Mouse (Mus musculus) mesoderm, embryonic 11.5 days (tissue): ENCODE data around the gene Kif16b.
"Not testable (repeated sequence)": the region's sequence is repeated elsewhere in the genome, so short reads cannot be mapped to it uniquely, and the experiment has no call there.

Source experiments
- DNase-seq: peaks from one replicate; pipeline ENCODE4 v3.0.0-alpha.2; 2012; ENCODE audit warnings: low read depth, low spot score

Gene Kif16b

GRCm38 (mm10) chr2:142596176-142597170 is 304.9 kb downstream of the Kif16b start:
- DNase-seq = no peak

- no peak for DNase-seq
Measured at GRCm38 (mm10) chr2:142590938-142591337, 310.4 kb downstream of the Kif16b start.

DNA sequence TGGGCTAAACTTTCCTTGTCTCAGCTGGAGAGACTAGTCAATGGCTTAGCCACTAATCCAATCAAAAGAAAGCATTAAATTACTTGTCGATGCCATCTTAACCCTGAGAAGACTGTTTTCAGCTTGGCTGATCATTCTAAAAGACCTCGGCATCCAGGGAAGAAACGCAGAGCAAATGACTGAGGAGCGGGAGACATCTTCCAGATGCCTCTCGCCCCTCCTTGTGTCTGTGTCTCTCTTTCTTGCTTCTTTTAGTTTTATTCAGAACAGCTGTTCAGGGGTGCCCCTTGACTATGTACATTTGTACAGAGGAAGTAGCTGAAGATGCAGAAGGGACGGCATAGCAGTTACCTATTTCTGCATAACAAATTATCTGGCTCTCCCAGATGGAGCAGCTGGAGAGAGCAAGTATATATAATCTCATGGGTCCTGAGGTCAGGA is 311.0 kb downstream of the Kif16b start:
- peak; percentile 36 for DNase-seq

- DNase-seq = peak; percentile 51
Measured at GRCm38 (mm10) chr2:142589403-142590283, 311.7 kb downstream of the Kif16b start.

GRCm38 (mm10) chr2:142585845-142586244 is 315.5 kb downstream of the Kif16b start:
- no peak for DNase-seq

- no peak for DNase-seq
Measured at GRCm38 (mm10) chr2:142584851-142585737, 316.2 kb downstream of the Kif16b start.

- no peak for DNase-seq
Measured at GRCm38 (mm10) chr2:142580449-142580848, 320.9 kb downstream of the Kif16b start.

- DNase-seq = not testable (repeated sequence)
Measured at GRCm38 (mm10) chr2:142577414-142577813, 323.9 kb downstream of the Kif16b start.

DNA sequence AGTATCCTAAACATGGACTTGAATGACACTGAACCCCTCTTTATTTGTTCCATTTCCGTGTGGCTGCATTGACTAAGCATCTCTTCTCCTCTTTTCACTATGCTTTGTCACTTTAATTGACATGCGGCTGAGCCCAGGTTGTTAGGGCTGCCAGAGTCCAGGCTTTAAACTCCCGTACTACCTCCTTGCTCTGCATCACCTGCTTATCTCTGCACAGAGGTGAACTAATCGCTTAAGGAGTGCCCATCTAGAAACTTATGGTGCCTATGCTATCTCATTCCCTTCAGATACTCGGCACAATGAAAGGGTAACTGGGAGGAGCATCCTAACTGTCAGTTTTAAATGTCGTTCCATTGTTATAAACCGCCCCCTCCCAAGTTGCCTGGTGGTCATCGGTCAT is 331.6 kb downstream of the Kif16b start:
- DNase-seq = no peak
